Mouse (Mus musculus) Patski (cell line): ENCODE measurements at regions not wholly inside any gene's neighbourhood (a gene's known extent, or its start where the extent isn't known, plus 50 kb on each side); places are given as distances from the start of the nearest gene placed in this dataset.

Experiments
- ATAC-seq: fragments of 100-300 bp; one replicate; pipeline ENCODE4 v1.8.0; 2021
- CTCF ChIA-PET: fragments of 350-600 bp; sonication (Branson Sonifier 250); formaldehyde crosslinking; loops from one replicate; lab custom pipeline; 2022; ENCODE audit warnings: inconsistent platforms; lab: Charles Lee
- POLR2A ChIA-PET: fragments of 350-600 bp; sonication (Branson Sonifier 250); formaldehyde crosslinking; loops from one replicate; lab custom pipeline; 2022; ENCODE audit warnings: antibody characterized with exemption, inconsistent platforms; lab: Charles Lee
- DNase-seq: peaks from one replicate; pipeline ENCODE4 v3.0.0-alpha.2; 2011; ENCODE audit warnings: low read depth, low spot score
- H3K27me3 ChIP-seq: fragments of 371-371 bp; one replicate; pipeline ENCODE4 v1.5.1; 2021
- CTCF ChIP-seq: fragments of 100-300 bp; IDR thresholded peaks from one replicate; pipeline ENCODE4 v1.5.1; 2021
- in situ Hi-C: fragments of 300-500 bp; cut with MboI; formaldehyde crosslinking; loops from 3 replicates; pipeline ENCODE4 v1.11.1; 2018; ENCODE audit warnings: low pct_unique_long_range_greater_than_20kb, mixed read lengths

GRCm38 (mm10) chr6:52368734-52369412 is 55.6 kb downstream of the Evx1 start:
- DNase-seq: no peak
- CTCF ChIA-PET: interaction anchor here (0.7 to 1.5 kb wide), 4 partner anchors 11 to 209 kb away, joined by 3 read pairs; no protein-coding TSS in a partner anchor
- POLR2A ChIA-PET: no interaction called here
- no peak for ATAC-seq
- no peak for TF ChIP-seq CTCF
- H3K27me3 ChIP-seq: no peaks in the 10 kb centered on the region
- in situ Hi-C loops: no loop called here

GRCm38 (mm10) chr6:52370806-52371360 is 57.6 kb downstream of the Evx1 start:
- H3K27me3 ChIP-seq: no peaks in the 10 kb centered on the region
- POLR2A ChIA-PET: no interaction called here
- in situ Hi-C loops: no loop called here
- DNase-seq (no peak), ATAC-seq (no peak)
- TF ChIP-seq CTCF: no peak
- CTCF ChIA-PET: no interaction called here

- POLR2A ChIA-PET: no interaction called here
- CTCF ChIA-PET: no interaction called here
- no peak for TF ChIP-seq CTCF
- no peak for ATAC-seq
- in situ Hi-C loops: no loop called here
- no peak for DNase-seq
- H3K27me3 ChIP-seq: no peaks in the 10 kb centered on the region
These were observed 65.8 kb downstream of the Evx1 start for GRCm38 (mm10) chr6:52379146-52379545.

- no peak for ATAC-seq
- in situ Hi-C loops: no loop called here
- TF ChIP-seq CTCF: no peak
- no peaks in the 10 kb centered on the region for H3K27me3 ChIP-seq
- ChIA-PET POLR2A (interaction anchor here (0.6 kb wide), 1 partner anchor 1778 kb away, joined by 3 read pairs; no protein-coding TSS in a partner anchor), CTCF (no interaction called here)
- DNase-seq: no peak
These were observed 66.3 kb downstream of the Evx1 start for GRCm38 (mm10) chr6:52379588-52379987.

- POLR2A ChIA-PET: no interaction called here
- peak; percentile 9 for TF ChIP-seq CTCF
- H3K27me3 ChIP-seq: no peaks in the 10 kb centered on the region
- in situ Hi-C loops: no loop called here
- DNase-seq (no peak), ATAC-seq (no peak)
- CTCF ChIA-PET: no interaction called here
These were observed 71.7 kb downstream of the Evx1 start for GRCm38 (mm10) chr6:52385044-52385443.

GRCm38 (mm10) chr6:52401404-52401803 is 88.1 kb downstream of the Evx1 start:
- in situ Hi-C loops: no loop called here
- TF ChIP-seq CTCF: no peak
- ATAC-seq (no peak), DNase-seq (no peak)
- ChIA-PET CTCF (no interaction called here), POLR2A (no interaction called here)
- no peaks in the 10 kb centered on the region for H3K27me3 ChIP-seq

- in situ Hi-C loops: no loop called here
- ChIA-PET POLR2A (no interaction called here), CTCF (no interaction called here)
- ATAC-seq (no peak), DNase-seq (no peak)
- TF ChIP-seq CTCF: no peak
- H3K27me3 ChIP-seq: no peaks in the 10 kb centered on the region
These were observed 96.7 kb downstream of the Evx1 start for GRCm38 (mm10) chr6:52409991-52410390.

GRCm38 (mm10) chr6:52410711-52411110 is 97.4 kb downstream of the Evx1 start:
- POLR2A ChIA-PET: no interaction called here
- H3K27me3 ChIP-seq: no peaks in the 10 kb centered on the region
- DNase-seq (no peak), ATAC-seq (no peak)
- CTCF ChIA-PET: no interaction called here
- in situ Hi-C loops: no loop called here
- no peak for TF ChIP-seq CTCF

- ChIA-PET POLR2A (no interaction called here), CTCF (no interaction called here)
- DNase-seq (no peak), ATAC-seq (no peak)
- H3K27me3 ChIP-seq: no peaks in the 10 kb centered on the region
- TF ChIP-seq CTCF: no peak
- in situ Hi-C loops: no loop called here
These were observed 98.0 kb downstream of the Evx1 start for GRCm38 (mm10) chr6:52411302-52411701.

- POLR2A ChIA-PET: no interaction called here
- CTCF ChIA-PET: interaction anchor here (1.2 kb wide), 1 partner anchor 13 kb away, joined by 3 read pairs; no protein-coding TSS in a partner anchor
These were observed 100.3 kb downstream of the Evx1 start for GRCm38 (mm10) chr6:52413639-52414038.

GRCm38 (mm10) chr6:52415341-52415946 is 102.1 kb downstream of the Evx1 start:
- ChIA-PET POLR2A (interaction anchor here (0.6 kb wide), 1 partner anchor 420 kb away, joined by 3 read pairs; no protein-coding TSS in a partner anchor), CTCF (no interaction called here)
- in situ Hi-C loops: no loop called here
- H3K27me3 ChIP-seq: no peaks in the 10 kb centered on the region
- DNase-seq (no peak), ATAC-seq (no peak)
- no peak for TF ChIP-seq CTCF

More at GRCm38 (mm10) chr6:52413639-52414038, 100.3 kb downstream of the Evx1 start:
- TF ChIP-seq CTCF: no peak
- no peak for ATAC-seq
- DNase-seq: no peak
- no peaks in the 10 kb centered on the region for H3K27me3 ChIP-seq
- in situ Hi-C loops: no loop called here
